Mouse (Mus musculus): ENCODE data around the gene Cnksr3. TPM values are rescaled to one million over a fixed set of nuclear protein-coding genes. Genes with fewer than 3 reads are reported as not detected.

Gene Cnksr3
- polyA plus RNA-seq, 1 experiment from 2014 or later = 10.4 TPM

- 40% methylated on average over 7 of the region's 7 CpGs for WGBS
- Histone ChIP-seq H3K9me3 (ENCODE audit: control insufficient read depth, low read length) (no peaks in the 10 kb centered on the region), H3K36me3 (ENCODE audit: control insufficient read depth, insufficient read depth, low read length) (peaks cover 23% of the 10 kb centered on the region), H3K4me2 (ENCODE audit: low read depth, low read length) (no peak overlapping the region), H3K9ac (ENCODE audit: low read depth, low read length) (no peak overlapping the region), H3K4me1 (ENCODE audit: control insufficient read depth, insufficient read depth, low read length) (peaks cover 10% of the 10 kb centered on the region), H3K27ac (replicated peaks; ENCODE audit: low read depth, low read length) (peak overlapping the region; percentile 70), H3K27me3 (replicated peaks; ENCODE audit: control insufficient read depth, insufficient read depth, low read length) (no peaks in the 10 kb centered on the region), H3K4me3 (ENCODE audit: low read depth, low read length) (no peak overlapping the region)
- peak; percentile 70 for DNase-seq (ENCODE audit: low spot score)
- peak; percentile 82 for ATAC-seq (ENCODE audit: low read depth)
Measured at GRCm38 (mm10) chr10:7117785-7118184, 94.3 kb downstream of the Cnksr3 start.

- no peak overlapping the region for H3K27ac ChIP-seq (replicated peaks; ENCODE audit: low read depth, low read length)
- DNase-seq (ENCODE audit: low spot score) = no peak
- no peaks in the 10 kb centered on the region for H3K9me3 ChIP-seq (ENCODE audit: control insufficient read depth, low read length)
- H3K36me3 ChIP-seq (ENCODE audit: control insufficient read depth, insufficient read depth, low read length) = peaks cover 11% of the 10 kb centered on the region
- no peaks in the 10 kb centered on the region for H3K27me3 ChIP-seq (replicated peaks; ENCODE audit: control insufficient read depth, insufficient read depth, low read length)
- WGBS = 72% methylated on average over 5 of the region's 5 CpGs
- no peak overlapping the region for H3K4me2 ChIP-seq (ENCODE audit: low read depth, low read length)
- peaks cover 10% of the 10 kb centered on the region for H3K4me1 ChIP-seq (ENCODE audit: control insufficient read depth, insufficient read depth, low read length)
- H3K4me3 ChIP-seq (ENCODE audit: low read depth, low read length) = no peak overlapping the region
- no peak overlapping the region for H3K9ac ChIP-seq (ENCODE audit: low read depth, low read length)
- ATAC-seq (ENCODE audit: low read depth) = no peak
Measured at GRCm38 (mm10) chr10:7114796-7115195, 97.2 kb downstream of the Cnksr3 start.

- Histone ChIP-seq H3K36me3 (ENCODE audit: control insufficient read depth, insufficient read depth, low read length) (peaks cover 6% of the 10 kb centered on the region; the same call in 1 of the 2 replicates), H3K4me2 (ENCODE audit: low read depth, low read length) (no peak overlapping the region), H3K9me3 (ENCODE audit: control insufficient read depth, low read length) (no peaks in the 10 kb centered on the region), H3K27me3 (replicated peaks; ENCODE audit: control insufficient read depth, insufficient read depth, low read length) (no peaks in the 10 kb centered on the region), H3K4me1 (ENCODE audit: control insufficient read depth, insufficient read depth, low read length) (peaks cover 7% of the 10 kb centered on the region), H3K27ac (replicated peaks; ENCODE audit: low read depth, low read length) (no peak overlapping the region), H3K4me3 (ENCODE audit: low read depth, low read length) (no peak overlapping the region), H3K9ac (ENCODE audit: low read depth, low read length) (no peak overlapping the region)
- peak; percentile 27 for DNase-seq (ENCODE audit: low spot score)
- WGBS = 85% methylated on average over 4 of the region's 4 CpGs
- ATAC-seq (ENCODE audit: low read depth) = no peak
Measured at GRCm38 (mm10) chr10:7113747-7114146, 98.3 kb downstream of the Cnksr3 start.

GRCm38 (mm10) chr10:7113144-7113543 lies 98.9 kb downstream of the Cnksr3 start:
- Histone ChIP-seq H3K4me2 (ENCODE audit: low read depth, low read length) (no peak overlapping the region), H3K27me3 (replicated peaks; ENCODE audit: control insufficient read depth, insufficient read depth, low read length) (no peaks in the 10 kb centered on the region), H3K36me3 (ENCODE audit: control insufficient read depth, insufficient read depth, low read length) (peaks cover 6% of the 10 kb centered on the region; the same call in 1 of the 2 replicates), H3K9me3 (ENCODE audit: control insufficient read depth, low read length) (no peaks in the 10 kb centered on the region), H3K27ac (replicated peaks; ENCODE audit: low read depth, low read length) (no peak overlapping the region), H3K4me1 (ENCODE audit: control insufficient read depth, insufficient read depth, low read length) (peaks cover 1% of the 10 kb centered on the region; the same call in 1 of the 2 replicates), H3K4me3 (ENCODE audit: low read depth, low read length) (no peak overlapping the region), H3K9ac (ENCODE audit: low read depth, low read length) (no peak overlapping the region)
- 91% methylated on average over 1 of the region's 1 CpGs for WGBS
- ATAC-seq (ENCODE audit: low read depth) (no peak), DNase-seq (ENCODE audit: low spot score) (no peak)

- Histone ChIP-seq H3K9ac (ENCODE audit: low read depth, low read length) (no peak overlapping the region), H3K4me1 (ENCODE audit: control insufficient read depth, insufficient read depth, low read length) (no peaks in the 10 kb centered on the region), H3K9me3 (ENCODE audit: control insufficient read depth, low read length) (no peaks in the 10 kb centered on the region), H3K27ac (replicated peaks; ENCODE audit: low read depth, low read length) (no peak overlapping the region), H3K4me3 (ENCODE audit: low read depth, low read length) (no peak overlapping the region), H3K36me3 (ENCODE audit: control insufficient read depth, insufficient read depth, low read length) (no peaks in the 10 kb centered on the region), H3K4me2 (ENCODE audit: low read depth, low read length) (no peak overlapping the region), H3K27me3 (replicated peaks; ENCODE audit: control insufficient read depth, insufficient read depth, low read length) (no peaks in the 10 kb centered on the region)
- peak; percentile 71 for DNase-seq (ENCODE audit: low spot score)
- WGBS = 67% methylated on average over 6 of the region's 6 CpGs
- peak; percentile 79 for ATAC-seq (ENCODE audit: low read depth)
Measured at GRCm38 (mm10) chr10:7111462-7112000, 100.5 kb downstream of the Cnksr3 start.

- ATAC-seq (ENCODE audit: low read depth) (no peak), DNase-seq (ENCODE audit: low spot score) (peak; percentile 11)
- Histone ChIP-seq H3K27me3 (replicated peaks; ENCODE audit: control insufficient read depth, insufficient read depth, low read length) (no peaks in the 10 kb centered on the region), H3K36me3 (ENCODE audit: control insufficient read depth, insufficient read depth, low read length) (no peaks in the 10 kb centered on the region), H3K9me3 (ENCODE audit: control insufficient read depth, low read length) (no peaks in the 10 kb centered on the region), H3K4me3 (ENCODE audit: low read depth, low read length) (no peak overlapping the region), H3K4me1 (ENCODE audit: control insufficient read depth, insufficient read depth, low read length) (no peaks in the 10 kb centered on the region), H3K4me2 (ENCODE audit: low read depth, low read length) (no peak overlapping the region), H3K27ac (replicated peaks; ENCODE audit: low read depth, low read length) (no peak overlapping the region), H3K9ac (ENCODE audit: low read depth, low read length) (no peak overlapping the region)
- 56% methylated on average over 1 of the region's 1 CpGs for WGBS
Measured at GRCm38 (mm10) chr10:7103872-7104271, 108.2 kb downstream of the Cnksr3 start.

GRCm38 (mm10) chr10:7077971-7078370 lies 134.1 kb downstream of the Cnksr3 start:
- no peak overlapping the region for H3K4me2 ChIP-seq (ENCODE audit: low read depth, low read length)
- H3K9me3 ChIP-seq (ENCODE audit: control insufficient read depth, low read length) = no peaks in the 10 kb centered on the region
- no peak overlapping the region for H3K9ac ChIP-seq (ENCODE audit: low read depth, low read length)
- H3K4me1 ChIP-seq (ENCODE audit: control insufficient read depth, insufficient read depth, low read length) = no peaks in the 10 kb centered on the region
- H3K27me3 ChIP-seq (replicated peaks; ENCODE audit: control insufficient read depth, insufficient read depth, low read length) = no peaks in the 10 kb centered on the region
- DNase-seq (ENCODE audit: low spot score) = no peak
- H3K4me3 ChIP-seq (ENCODE audit: low read depth, low read length) = no peak overlapping the region
- no peak for ATAC-seq (ENCODE audit: low read depth)
- no peak overlapping the region for H3K27ac ChIP-seq (replicated peaks; ENCODE audit: low read depth, low read length)
- no peaks in the 10 kb centered on the region for H3K36me3 ChIP-seq (ENCODE audit: control insufficient read depth, insufficient read depth, low read length)
- 84% methylated on average over 1 of the region's 1 CpGs for WGBS

GRCm38 (mm10) chr10:7077389-7077808 lies 134.6 kb downstream of the Cnksr3 start:
- WGBS = 57% methylated on average over 7 of the region's 7 CpGs
- H3K36me3 ChIP-seq (ENCODE audit: control insufficient read depth, insufficient read depth, low read length) = no peaks in the 10 kb centered on the region
- DNase-seq (ENCODE audit: low spot score) (no peak), ATAC-seq (ENCODE audit: low read depth) (no peak)
- no peak overlapping the region for H3K4me2 ChIP-seq (ENCODE audit: low read depth, low read length)
- H3K9ac ChIP-seq (ENCODE audit: low read depth, low read length) = no peak overlapping the region
- no peaks in the 10 kb centered on the region for H3K4me1 ChIP-seq (ENCODE audit: control insufficient read depth, insufficient read depth, low read length)
- no peaks in the 10 kb centered on the region for H3K27me3 ChIP-seq (replicated peaks; ENCODE audit: control insufficient read depth, insufficient read depth, low read length)
- no peak overlapping the region for H3K27ac ChIP-seq (replicated peaks; ENCODE audit: low read depth, low read length)
- H3K9me3 ChIP-seq (ENCODE audit: control insufficient read depth, low read length) = no peaks in the 10 kb centered on the region
- H3K4me3 ChIP-seq (ENCODE audit: low read depth, low read length) = no peak overlapping the region

GRCm38 (mm10) chr10:7076662-7077211 lies 135.3 kb downstream of the Cnksr3 start:
- peak overlapping the region; percentile 44 for H3K4me2 ChIP-seq (ENCODE audit: low read depth, low read length)
- peak overlapping the region; percentile 70; the same call in 1 of the 2 replicates for H3K27ac ChIP-seq (replicated peaks; ENCODE audit: low read depth, low read length)
- no peaks in the 10 kb centered on the region for H3K27me3 ChIP-seq (replicated peaks; ENCODE audit: control insufficient read depth, insufficient read depth, low read length)
- H3K9ac ChIP-seq (ENCODE audit: low read depth, low read length) = no peak overlapping the region; the same call in 1 of the 2 replicates
- DNase-seq (ENCODE audit: low spot score) (peak; percentile 62), ATAC-seq (ENCODE audit: low read depth) (peak; percentile 51)
- 23% methylated on average over 7 of the region's 8 CpGs for WGBS
- H3K36me3 ChIP-seq (ENCODE audit: control insufficient read depth, insufficient read depth, low read length) = no peaks in the 10 kb centered on the region
- H3K4me3 ChIP-seq (ENCODE audit: low read depth, low read length) = peak overlapping the region; percentile 0; the same call in 1 of the 2 replicates
- no peaks in the 10 kb centered on the region for H3K4me1 ChIP-seq (ENCODE audit: control insufficient read depth, insufficient read depth, low read length)
- H3K9me3 ChIP-seq (ENCODE audit: control insufficient read depth, low read length) = no peaks in the 10 kb centered on the region

All from embryonic facial prominence, embryonic 14.5 days (tissue).